Mouse (Mus musculus) neural tube, embryonic 15.5 days (tissue): ENCODE results near the gene Il10ra. TPM values are rescaled to one million over a fixed set of nuclear protein-coding genes. Genes with fewer than 3 reads are reported as not detected.

Experiments used
- ATAC-seq: fragments of 200-750 bp; cut with Nextera tagmentation; 2 replicates; pipeline ENCODE4 v1.8.0; 2017; ENCODE audit warnings: mild to moderate bottlenecking, moderate TSS enrichment, moderate library complexity; ENCODE audit not compliant: low FRiP score
- H3K27ac ChIP-seq: fragments of 300-500 bp; sonication (generic); replicated peaks from 2 replicates; pipeline ENCODE4 v1.5.1; 2015; ENCODE audit warnings: mild to moderate bottlenecking, inconsistent platforms
- H3K27me3 ChIP-seq: fragments of 300-500 bp; sonication (generic); replicated peaks from 2 replicates; pipeline ENCODE4 v1.6.1; 2015; ENCODE audit warnings: inconsistent platforms
- H3K36me3 ChIP-seq: fragments of 300-500 bp; sonication (generic); 2 replicates; pipeline ENCODE4 v1.6.1; 2015; ENCODE audit warnings: inconsistent platforms
- H3K4me1 ChIP-seq: fragments of 300-500 bp; sonication (generic); 2 replicates; pipeline ENCODE4 v1.6.1; 2015; ENCODE audit warnings: inconsistent platforms
- H3K4me2 ChIP-seq: fragments of 300-500 bp; sonication (generic); 2 replicates; pipeline ENCODE4 v1.6.1; 2015; ENCODE audit warnings: inconsistent platforms, mild to moderate bottlenecking, moderate library complexity
- H3K4me3 ChIP-seq: fragments of 300-500 bp; sonication (generic); replicated peaks from 2 replicates; pipeline ENCODE4 v1.5.1; 2015; ENCODE audit warnings: mild to moderate bottlenecking, inconsistent platforms
- H3K9ac ChIP-seq: fragments of 300-500 bp; sonication (generic); replicated peaks from 2 replicates; pipeline ENCODE4 v1.6.1; 2015; ENCODE audit warnings: mild to moderate bottlenecking, inconsistent platforms
- H3K9me3 ChIP-seq: fragments of 300-500 bp; sonication (generic); replicated peaks from 2 replicates; pipeline ENCODE4 v1.6.1; 2016; ENCODE audit warnings: inconsistent platforms
- WGBS: fragments of 180-500 bp; shearing (Covaris S2); methylation state at CpG from one replicate; pipeline ENCODE4 v1.1.7; 2015; ENCODE audit warnings: mixed read lengths; 5-methylcytosine and 5-hydroxymethylcytosine counted together
- polyA plus RNA-seq: library from polyadenylated mRNA; unstranded; fragments of >200 nt; fragmentation: Nextera tagmentation; extraction: Ambion mirVana; gene quantifications from 2 replicates; pipeline ENCODE4 v1.2.1, GENCODE M21; 2015

The Il10ra gene
- 0.69 and 2.1 TPM in 2 replicates for polyA plus RNA-seq

GRCm38 (mm10) chr9:45268597-45269325, at the start of gene Il10ra:
Gene Il10ra, minus strand, starts transcription at chr9:45269149.
- peaks cover 30% of the 10 kb centered on the region for H3K27me3 ChIP-seq
- peak within 1 kb of the TSS; percentile 47 for H3K4me3 ChIP-seq
- H3K9ac ChIP-seq: peak within 1 kb of the TSS; percentile 50
- 6% methylated on average over 36 of the region's 36 CpGs for WGBS
- no peak for ATAC-seq
- H3K36me3 ChIP-seq: no peaks in the 10 kb centered on the region
- H3K4me2 ChIP-seq: peak within 1 kb of the TSS; percentile 90
- H3K27ac ChIP-seq: no peak within 1 kb of the TSS
- no peaks in the 10 kb centered on the region for H3K9me3 ChIP-seq
- peaks cover 10% of the 10 kb centered on the region for H3K4me1 ChIP-seq

GRCm38 (mm10) chr9:45317635-45318034, 48.7 kb upstream of the Il10ra start:
- H3K4me2 ChIP-seq: no peak overlapping the region
- 78% methylated on average over 3 of the region's 3 CpGs for WGBS
- no peak overlapping the region for H3K4me3 ChIP-seq
- H3K9ac ChIP-seq: no peak overlapping the region
- ATAC-seq: no peak
- H3K9me3 ChIP-seq: no peaks in the 10 kb centered on the region
- no peaks in the 10 kb centered on the region for H3K4me1 ChIP-seq
- no peaks in the 10 kb centered on the region for H3K36me3 ChIP-seq
- no peak overlapping the region for H3K27ac ChIP-seq
- H3K27me3 ChIP-seq: no peaks in the 10 kb centered on the region

GRCm38 (mm10) chr9:45313913-45314312, 45.0 kb upstream of the Il10ra start:
- H3K4me3 ChIP-seq: no peak overlapping the region
- no peak overlapping the region for H3K27ac ChIP-seq
- 84% methylated on average over 3 of the region's 3 CpGs for WGBS
- no peak overlapping the region for H3K9ac ChIP-seq
- H3K27me3 ChIP-seq: no peaks in the 10 kb centered on the region
- no peaks in the 10 kb centered on the region for H3K4me1 ChIP-seq
- H3K4me2 ChIP-seq: no peak overlapping the region
- ATAC-seq: no peak
- no peaks in the 10 kb centered on the region for H3K9me3 ChIP-seq
- no peaks in the 10 kb centered on the region for H3K36me3 ChIP-seq

GRCm38 (mm10) chr9:45311858-45312257, 42.9 kb upstream of the Il10ra start:
- Histone ChIP-seq H3K27me3 (no peaks in the 10 kb centered on the region), H3K4me3 (no peak overlapping the region), H3K9ac (no peak overlapping the region), H3K36me3 (no peaks in the 10 kb centered on the region), H3K4me1 (no peaks in the 10 kb centered on the region), H3K9me3 (no peaks in the 10 kb centered on the region), H3K27ac (no peak overlapping the region), H3K4me2 (no peak overlapping the region)
- 86% methylated on average over 6 of the region's 6 CpGs for WGBS
- no peak for ATAC-seq

GRCm38 (mm10) chr9:45308521-45308920, 39.6 kb upstream of the Il10ra start:
- H3K4me3 ChIP-seq: no peak overlapping the region
- H3K27ac ChIP-seq: no peak overlapping the region
- 90% methylated on average over 5 of the region's 5 CpGs for WGBS
- ATAC-seq: no peak
- no peaks in the 10 kb centered on the region for H3K27me3 ChIP-seq
- no peaks in the 10 kb centered on the region for H3K4me1 ChIP-seq
- no peaks in the 10 kb centered on the region for H3K36me3 ChIP-seq
- no peaks in the 10 kb centered on the region for H3K9me3 ChIP-seq
- H3K9ac ChIP-seq: no peak overlapping the region
- no peak overlapping the region for H3K4me2 ChIP-seq

GRCm38 (mm10) chr9:45306746-45307410, 37.9 kb upstream of the Il10ra start:
- WGBS: 86% methylated on average over 12 of the region's 12 CpGs
- Histone ChIP-seq H3K27ac (no peak overlapping the region), H3K4me3 (no peak overlapping the region), H3K9ac (no peak overlapping the region), H3K36me3 (no peaks in the 10 kb centered on the region), H3K9me3 (no peaks in the 10 kb centered on the region), H3K4me2 (no peak overlapping the region), H3K27me3 (no peaks in the 10 kb centered on the region), H3K4me1 (no peaks in the 10 kb centered on the region)
- no peak for ATAC-seq

GRCm38 (mm10) chr9:45301771-45302170, 32.8 kb upstream of the Il10ra start:
- H3K4me2 ChIP-seq: no peak overlapping the region
- 92% methylated on average over 8 of the region's 8 CpGs for WGBS
- no peak for ATAC-seq
- H3K9me3 ChIP-seq: no peaks in the 10 kb centered on the region
- H3K27ac ChIP-seq: no peak overlapping the region
- H3K4me3 ChIP-seq: no peak overlapping the region
- no peaks in the 10 kb centered on the region for H3K36me3 ChIP-seq
- no peak overlapping the region for H3K9ac ChIP-seq
- peaks cover 7% of the 10 kb centered on the region; the same call in 1 of the 2 replicates for H3K4me1 ChIP-seq
- 0 out of 2 replicates have a peak, but pooled peaks cover 4% of the 10 kb centered on the region for H3K27me3 ChIP-seq

GRCm38 (mm10) chr9:45300422-45301104, 31.6 kb upstream of the Il10ra start:
- Histone ChIP-seq H3K36me3 (no peaks in the 10 kb centered on the region), H3K27me3 (0 out of 2 replicates have a peak, but pooled peaks cover 4% of the 10 kb centered on the region), H3K4me3 (peak overlapping the region; percentile 34), H3K4me2 (peak overlapping the region; percentile 65), H3K27ac (peak overlapping the region; percentile 78), H3K4me1 (peaks cover 7% of the 10 kb centered on the region; the same call in 1 of the 2 replicates), H3K9ac (peak overlapping the region; percentile 31), H3K9me3 (no peaks in the 10 kb centered on the region)
- peak; percentile 97 for ATAC-seq
- 16% methylated on average over 20 of the region's 20 CpGs for WGBS

GRCm38 (mm10) chr9:45299231-45300006, 30.5 kb upstream of the Il10ra start:
- Histone ChIP-seq H3K4me1 (peaks cover 7% of the 10 kb centered on the region; the same call in 1 of the 2 replicates), H3K4me2 (no peak overlapping the region), H3K9me3 (no peaks in the 10 kb centered on the region), H3K36me3 (no peaks in the 10 kb centered on the region), H3K27ac (no peak overlapping the region), H3K9ac (no peak overlapping the region), H3K4me3 (no peak overlapping the region), H3K27me3 (0 out of 2 replicates have a peak, but pooled peaks cover 4% of the 10 kb centered on the region)
- 85% methylated on average over 11 of the region's 11 CpGs for WGBS
- ATAC-seq: no peak

- Histone ChIP-seq H3K36me3 (no peaks in the 10 kb centered on the region), H3K4me1 (no peaks in the 10 kb centered on the region), H3K4me2 (no peak overlapping the region), H3K27ac (no peak overlapping the region), H3K9me3 (no peaks in the 10 kb centered on the region), H3K9ac (no peak overlapping the region), H3K27me3 (0 out of 2 replicates have a peak, but pooled peaks cover 4% of the 10 kb centered on the region), H3K4me3 (no peak overlapping the region)
- 66% methylated on average over 10 of the region's 10 CpGs for WGBS
- ATAC-seq: no peak
Observed at GRCm38 (mm10) chr9:45294210-45295011, 25.5 kb upstream of the Il10ra start.
